Mouse (Mus musculus): ENCODE data around the gene Ptges3.

- TF ChIP-seq CTCF (IDR thresholded peaks at IDR 0.05) (no peak), POLR2A (IDR thresholded peaks at IDR 0.05; ENCODE audit: insufficient read depth, low read depth, low read length) (peak; percentile 13; the same call in 1 of the 2 replicates)
Measured at GRCm38 (mm10) chr10:128088181-128088580, 29.4 kb downstream of the Ptges3 start.

Data from heart, adult 2 months (tissue).